13 mouse cellular contexts compared by ENCODE assay signal in the genomic region with DNA sequence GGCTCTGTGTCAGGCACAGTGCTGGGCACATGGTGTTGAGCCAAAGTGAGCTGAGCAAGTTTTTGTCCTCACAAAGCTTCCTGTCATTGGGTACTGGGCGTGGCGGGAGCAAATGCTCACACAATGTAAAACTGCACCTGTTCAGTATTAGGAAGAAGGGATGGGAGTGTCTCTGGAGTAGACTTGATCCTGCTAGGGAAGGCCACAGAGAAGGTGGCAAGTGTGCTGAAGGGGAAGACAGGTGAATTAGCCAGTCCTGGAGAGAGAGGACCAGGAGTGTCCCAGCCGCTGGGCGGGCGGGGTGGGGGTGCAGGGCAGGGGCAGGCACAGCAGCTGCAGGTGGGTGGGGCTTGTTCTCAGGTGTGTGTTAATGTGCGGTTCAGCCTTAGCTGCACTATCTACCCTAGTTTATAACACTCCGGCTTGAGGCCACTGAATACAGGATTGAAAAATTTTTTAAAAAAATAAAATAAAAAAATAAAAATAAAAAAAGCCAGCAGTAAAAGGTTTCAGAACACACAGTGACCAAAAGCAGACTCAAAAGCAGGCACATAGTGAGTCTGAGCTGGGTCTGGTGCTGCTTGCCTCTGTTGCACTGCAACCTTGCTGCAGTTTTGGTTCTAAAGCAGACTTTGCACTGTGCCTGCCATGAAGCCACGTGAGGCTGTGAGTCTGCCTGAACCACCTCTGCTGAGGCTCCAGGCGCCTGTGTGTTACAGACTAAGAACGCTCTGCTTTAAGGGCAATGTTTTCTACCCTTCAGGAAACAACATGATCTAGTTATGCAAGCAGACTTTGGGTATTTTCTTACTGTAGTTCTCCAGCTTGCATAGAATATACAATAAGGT. TPM values are rescaled to one million over a fixed set of nuclear protein-coding genes. Genes with fewer than 3 reads are reported as not detected.
DNase-seq lines count a peak whose midpoint lies in the region; ATAC-seq and TF ChIP-seq lines count a peak whose summit lies in the region.
"Had no signal": no experiment of that assay in that cellular context is flagged by ENCODE, and none has a peak within 500 bp of the region (broad histone marks: within the 10 kb centered on the region; RNA-seq: fewer than 3 reads in every experiment).

No protein-coding gene starts in this region.

- H3K79me2 ChIP-seq in myocyte (ENCODE audit: control insufficient read depth, insufficient read depth): no peaks in the 10 kb centered on the region

- H3K4me2 ChIP-seq in heart, embryonic 11.5 days: peak overlapping the region; percentile 20
- H3K4me2 ChIP-seq in limb, embryonic 13.5 days (replicated peaks): no peak overlapping the region
- H3K4me2 ChIP-seq in hindbrain, embryonic 12.5 days (replicated peaks): no peak overlapping the region
- no peak overlapping the region for H3K4me2 ChIP-seq in myocyte (ENCODE audit: low read depth)
- H3K4me2 ChIP-seq in forebrain, embryonic 12.5 days: no peak overlapping the region

- H3K4me3 ChIP-seq in heart, embryonic 11.5 days (ENCODE audit: low read depth, low read length): no peak overlapping the region
- H3K4me3 ChIP-seq in limb, embryonic 13.5 days: no peak overlapping the region
- H3K4me3 ChIP-seq in limb, embryonic 10.5 days: no peak overlapping the region
- H3K4me3 ChIP-seq in hindbrain, embryonic 12.5 days: no peak overlapping the region
- no peak overlapping the region for H3K4me3 ChIP-seq in myocyte
- no peak overlapping the region for H3K4me3 ChIP-seq in forebrain, embryonic 12.5 days (replicated peaks)
- H3K4me3 ChIP-seq: embryonic facial prominence, embryonic 13.5 days; layer of hippocampus, adult 2 months; megakaryocyte, embryonic 14.5 days had no signal

- no peak overlapping the region for H3ac ChIP-seq in myocyte (ENCODE audit: control insufficient read depth, insufficient read length)

- H3K27ac ChIP-seq in heart, embryonic 11.5 days (ENCODE audit: low read depth, low read length): peak overlapping the region; percentile 90
- no peak overlapping the region for H3K27ac ChIP-seq in limb, embryonic 13.5 days
- H3K27ac ChIP-seq in limb, embryonic 10.5 days: no peak overlapping the region
- H3K27ac ChIP-seq in hindbrain, embryonic 12.5 days: peak overlapping the region; percentile 76; the same call in 1 of the 2 replicates
- H3K27ac ChIP-seq in forebrain, embryonic 12.5 days: no peak overlapping the region
- H3K27ac ChIP-seq: embryonic facial prominence, embryonic 13.5 days; layer of hippocampus, adult 2 months had no signal

- 65% methylated on average over 10 of the region's 10 CpGs for WGBS in heart, embryonic 11.5 days (ENCODE audit: insufficient replicate concordance)
- 74% methylated on average over 10 of the region's 10 CpGs for WGBS in limb, embryonic 13.5 days
- 66% methylated on average over 10 of the region's 10 CpGs for WGBS in limb, embryonic 10.5 days
- 77% methylated on average over 10 of the region's 10 CpGs for WGBS in hindbrain, embryonic 12.5 days
- WGBS in forebrain, embryonic 12.5 days: 71% methylated on average over 10 of the region's 10 CpGs

- H3K9me3 ChIP-seq in heart, embryonic 11.5 days (replicated peaks; ENCODE audit: control insufficient read depth, low read length): no peaks in the 10 kb centered on the region
- H3K9me3 ChIP-seq in limb, embryonic 13.5 days: no peaks in the 10 kb centered on the region
- no peaks in the 10 kb centered on the region for H3K9me3 ChIP-seq in limb, embryonic 10.5 days (replicated peaks)
- no peaks in the 10 kb centered on the region for H3K9me3 ChIP-seq in hindbrain, embryonic 12.5 days (replicated peaks)
- H3K9me3 ChIP-seq in forebrain, embryonic 12.5 days: no peaks in the 10 kb centered on the region
- H3K9me3 ChIP-seq: embryonic facial prominence, embryonic 13.5 days; megakaryocyte, embryonic 14.5 days had no signal

- no peak for ATAC-seq in heart, embryonic 11.5 days (replicated peaks; ENCODE audit: insufficient number of reproducible peaks, low FRiP score, low TSS enrichment)
- 0 out of 2 replicates have a peak, but pooled peaks have one; percentile 19 for ATAC-seq in limb, embryonic 13.5 days (ENCODE audit: low FRiP score, low read depth)
- ATAC-seq in hindbrain, embryonic 12.5 days (ENCODE audit: low FRiP score): no peak
- no peak for ATAC-seq in frontal cortex, adult (ENCODE audit: low TSS enrichment)
- ATAC-seq in forebrain, embryonic 12.5 days (ENCODE audit: low FRiP score): no peak

- H3K9ac ChIP-seq in heart, embryonic 11.5 days (ENCODE audit: low read depth, low read length): no peak overlapping the region; the same call in 1 of the 2 replicates
- no peak overlapping the region for H3K9ac ChIP-seq in limb, embryonic 13.5 days
- no peak overlapping the region for H3K9ac ChIP-seq in hindbrain, embryonic 12.5 days
- no peak overlapping the region for H3K9ac ChIP-seq in forebrain, embryonic 12.5 days
- H3K9ac ChIP-seq: embryonic facial prominence, embryonic 13.5 days had no signal

- H3K27me3 ChIP-seq in heart, embryonic 11.5 days (ENCODE audit: control insufficient read depth, insufficient read depth, low read length): no peaks in the 10 kb centered on the region
- H3K27me3 ChIP-seq in limb, embryonic 13.5 days: peaks cover 4% of the 10 kb centered on the region; the same call in 1 of the 2 replicates
- H3K27me3 ChIP-seq in limb, embryonic 10.5 days (ENCODE audit: low read depth, poor library complexity, severe bottlenecking): peaks cover 6% of the 10 kb centered on the region; the same call in 1 of the 2 replicates
- no peaks in the 10 kb centered on the region for H3K27me3 ChIP-seq in hindbrain, embryonic 12.5 days
- no peaks in the 10 kb centered on the region for H3K27me3 ChIP-seq in myocyte (ENCODE audit: control insufficient read depth, insufficient read depth, insufficient read length)
- H3K27me3 ChIP-seq in forebrain, embryonic 12.5 days: no peaks in the 10 kb centered on the region
- H3K27me3 ChIP-seq: embryonic facial prominence, embryonic 13.5 days; megakaryocyte, embryonic 14.5 days had no signal

- no peak for DNase-seq in heart, adult 9 months (ENCODE audit: low spot score in 2 of 2)
- DNase-seq in limb, embryonic 10.5 days (ENCODE audit: low spot score): no peak
- DNase-seq: lung, adult 2 months; thymus, postnatal 4 days had no signal

- H3K4me1 ChIP-seq in heart, embryonic 11.5 days (ENCODE audit: control insufficient read depth, insufficient read depth, low read length): peaks cover 40% of the 10 kb centered on the region
- peaks cover 5% of the 10 kb centered on the region for H3K4me1 ChIP-seq in limb, embryonic 13.5 days
- peaks cover 6% of the 10 kb centered on the region for H3K4me1 ChIP-seq in limb, embryonic 10.5 days
- peaks cover 6% of the 10 kb centered on the region for H3K4me1 ChIP-seq in hindbrain, embryonic 12.5 days
- H3K4me1 ChIP-seq in forebrain, embryonic 12.5 days: 0 out of 2 replicates have a peak, but pooled peaks cover 5% of the 10 kb centered on the region

- no peak for TF ChIP-seq POLR2A in myocyte (IDR thresholded peaks at IDR 0.05; ENCODE audit: insufficient read length, low read depth)

- no peaks in the 10 kb centered on the region for H3K36me3 ChIP-seq in heart, embryonic 11.5 days (ENCODE audit: control insufficient read depth, insufficient read depth, low read length)
- no peaks in the 10 kb centered on the region for H3K36me3 ChIP-seq in limb, embryonic 13.5 days
- H3K36me3 ChIP-seq in limb, embryonic 10.5 days: no peaks in the 10 kb centered on the region
- no peaks in the 10 kb centered on the region for H3K36me3 ChIP-seq in hindbrain, embryonic 12.5 days
- H3K36me3 ChIP-seq in myocyte (ENCODE audit: control insufficient read depth, insufficient read depth): no peaks in the 10 kb centered on the region
- no peaks in the 10 kb centered on the region for H3K36me3 ChIP-seq in forebrain, embryonic 12.5 days (replicated peaks)
- H3K36me3 ChIP-seq: embryonic facial prominence, embryonic 13.5 days had no signal

TF ChIP-seq in myocyte, 11 proteins besides CTCF, POLR2A, EP300 and RAD21:
- TF ChIP-seq MAX (IDR thresholded peaks at IDR 0.05; ENCODE audit: low read depth) (no peak), MYOG (IDR thresholded peaks at IDR 0.05; ENCODE audit: control insufficient read depth in 1 of 3, insufficient read depth in 1 of 3, insufficient read length in 2 of 3, low read depth in 2 of 3) (peak in 2 of 3 experiments; percentile 3 to 58), MYOD1 (IDR thresholded peaks at IDR 0.05; ENCODE audit: control insufficient read depth in 1 of 3, insufficient read length in 2 of 3, low read depth in 2 of 3) (peak in 2 of 3 experiments; percentile 22 to 53), POLR2AphosphoS2 (IDR thresholded peaks at IDR 0.05; ENCODE audit: insufficient read length, low read depth) (no peak)

RNA-seq across cellular contexts. Expression of a gene that starts 22.7 kb away (rescaled TPM):
- polyA plus RNA-seq in heart, embryonic 11.5 days (2014; fragmentation: Nextera tagmentation; extraction: Ambion mirVana): 33.8 and 39.7 TPM in 2 replicates
- 35.1 and 38.5 TPM in 2 replicates for polyA plus RNA-seq in limb, embryonic 13.5 days (2015; fragmentation: Nextera tagmentation; extraction: Ambion mirVana)
- polyA plus RNA-seq in limb, embryonic 10.5 days (2016; fragmentation: Nextera tagmentation; extraction: Ambion mirVana): 0.08 and 0.28 TPM in 2 replicates
- 1.1 and 5.9 TPM in 2 replicates for polyA plus RNA-seq in hindbrain, embryonic 12.5 days (2016; fragmentation: Nextera tagmentation; extraction: Ambion mirVana)
- polyA plus RNA-seq in myocyte (2012; fragmentation: generic; extraction: Trizol): 482 TPM
- polyA plus RNA-seq in forebrain, embryonic 12.5 days (2016; fragmentation: Nextera tagmentation; extraction: Ambion mirVana): 0.08 and 0.41 TPM in 2 replicates

RNA-seq across cellular contexts. Expression of a gene that starts 53.6 kb away (rescaled TPM):
- 0.06 and 0.25 TPM in 2 replicates for polyA plus RNA-seq in heart, embryonic 11.5 days (2014; fragmentation: Nextera tagmentation; extraction: Ambion mirVana)
- polyA plus RNA-seq in limb, embryonic 13.5 days (2015; fragmentation: Nextera tagmentation; extraction: Ambion mirVana): 0.04 and 0.18 TPM in 2 replicates
- 0.13 and 0.14 TPM in 2 replicates for polyA plus RNA-seq in limb, embryonic 10.5 days (2016; fragmentation: Nextera tagmentation; extraction: Ambion mirVana)
- polyA plus RNA-seq in hindbrain, embryonic 12.5 days (2016; fragmentation: Nextera tagmentation; extraction: Ambion mirVana): 144 and 164 TPM in 2 replicates
- 0.05 TPM for polyA plus RNA-seq in myocyte (2012; fragmentation: generic; extraction: Trizol)
- 56.4 and 59.5 TPM in 2 replicates for polyA plus RNA-seq in forebrain, embryonic 12.5 days (2016; fragmentation: Nextera tagmentation; extraction: Ambion mirVana)
- polyA plus RNA-seq: lung, adult 2 months had no signal

Comparison
In these comparisons a context has a peak if more than half of its experiments do, and no peak if none do; other contexts are left out.
1. H3K27ac ChIP-seq: peak in heart, embryonic 11.5 days (single experiment) and hindbrain, embryonic 12.5 days (single experiment); none in limb, embryonic 13.5 days (single experiment), limb, embryonic 10.5 days (single experiment) and forebrain, embryonic 12.5 days (single experiment).
2. RNA of a gene that starts 53.6 kb away (polyA plus RNA-seq): 144 to 164 TPM in hindbrain, embryonic 12.5 days and 56.4 to 59.5 TPM in forebrain, embryonic 12.5 days; 0.13 to 0.14 TPM in limb, embryonic 10.5 days, 0.06 to 0.25 TPM in heart, embryonic 11.5 days, 0.05 TPM in myocyte (single experiment) and 0.04 to 0.18 TPM in limb, embryonic 13.5 days; every median in the first group is over 10 times any median in the second.